Mouse (Mus musculus) heart, adult 2 months (tissue): ENCODE results near the gene AB124611. TPM values are rescaled to one million over a fixed set of nuclear protein-coding genes. Genes with fewer than 3 reads are reported as not detected.

Source experiments
- DNase-seq, 2 experiments: peaks; one replicate each; pipeline ENCODE4 v3.0.0; 2021
- H3K27ac ChIP-seq: fragments of 200-600 bp; 2 replicates; pipeline ENCODE4 v1.8.1; 2022
- H3K27me3 ChIP-seq: fragments of 200-500 bp; 2 replicates; pipeline ENCODE4 v1.6.1; 2012; ENCODE audit warnings: mild to moderate bottlenecking, low read length, inconsistent platforms, mixed read lengths; ENCODE audit not compliant: control insufficient read depth, insufficient read depth
- H3K36me3 ChIP-seq: fragments of 200-500 bp; 2 replicates; pipeline ENCODE4 v1.6.1; 2012; ENCODE audit warnings: low read length, inconsistent platforms; ENCODE audit not compliant: control insufficient read depth, insufficient read depth
- H3K4me1 ChIP-seq: fragments of 200-500 bp; 2 replicates; pipeline ENCODE4 v1.6.1; 2011; ENCODE audit warnings: low read length; ENCODE audit not compliant: control insufficient read depth, insufficient read depth
- H3K4me3 ChIP-seq: fragments of 200-600 bp; 2 replicates; pipeline ENCODE4 v1.8.1; 2022
- H3K79me2 ChIP-seq: fragments of 200-500 bp; replicated peaks from 2 replicates; pipeline ENCODE4 v1.6.1; 2012; ENCODE audit warnings: mild to moderate bottlenecking, inconsistent platforms, low read length, moderate library complexity, mixed read lengths; ENCODE audit not compliant: control insufficient read depth, insufficient read depth
- H3K9ac ChIP-seq: fragments of 200-500 bp; 2 replicates; pipeline ENCODE4 v1.6.1; 2012; ENCODE audit warnings: low read depth, mild to moderate bottlenecking, control low read depth, inconsistent platforms, low read length, mixed read lengths
- CTCF ChIP-seq: fragments of 200-600 bp; IDR thresholded peaks from 2 replicates; pipeline ENCODE4 v1.8.1; 2022; ENCODE audit warnings: antibody characterized with exemption, mild to moderate bottlenecking, moderate library complexity
- EP300 ChIP-seq: fragments of 200-500 bp; IDR thresholded peaks from 2 replicates; pipeline ENCODE4 v1.6.1; 2011; ENCODE audit warnings: low read depth, low read length, control low read depth; ENCODE audit not compliant: insufficient read depth
- POLR2A ChIP-seq: fragments of 200-500 bp; IDR thresholded peaks from 2 replicates; pipeline ENCODE4 v1.6.1; 2011; ENCODE audit warnings: mild to moderate bottlenecking, low read depth, low read length, control low read depth; ENCODE audit not compliant: insufficient read depth
- WGBS: fragments of 180-500 bp; shearing (Covaris S2); methylation state at CpG from one replicate; pipeline ENCODE4 v1.1.7; 2018; 5-methylcytosine and 5-hydroxymethylcytosine counted together
- intact Hi-C: fragments of 180-260 bp; cut with DNase I; formaldehyde crosslinking; loops from one replicate; pipeline ENCODE4 v1.15.1; 2025
- polyA plus RNA-seq: library from polyadenylated mRNA; depleted of rRNA; stranded (reverse); fragments of >200 nt; gene quantifications from 2 replicates; pipeline ENCODE4 v1.2.3, GENCODE M21; 2012
- total RNA-seq, 2 experiments: library from RNA; stranded (reverse); gene quantifications; 2 replicates each; pipeline ENCODE4 v1.2.3; 2021

The AB124611 gene
- total and polyA plus RNA-seq, 3 experiments = 1.4 to 2.4 (median 1.5) TPM

DNA sequence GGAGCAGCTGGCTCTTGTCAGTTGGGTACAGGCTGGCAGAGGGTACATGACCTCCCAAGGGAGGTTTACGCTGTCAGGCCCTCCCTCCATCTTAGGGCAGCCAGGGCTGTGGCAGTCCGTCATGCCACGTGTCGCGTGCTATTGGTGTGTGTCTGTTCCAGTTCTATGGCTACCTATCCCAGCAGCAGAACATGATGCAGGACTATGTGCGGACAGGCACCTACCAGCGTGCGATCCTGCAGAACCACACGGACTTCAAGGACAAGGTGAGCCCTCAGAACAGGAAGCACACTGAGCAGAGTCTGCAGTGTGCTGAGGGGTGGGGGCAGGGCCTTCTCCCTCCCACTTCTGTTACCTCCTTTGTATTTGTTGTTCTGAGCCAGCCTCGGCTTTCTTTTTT lies 49.3 kb downstream of the AB124611 start:
- no peak for DNase-seq
- no peak overlapping the region for H3K4me3 ChIP-seq
- 92% methylated on average over 10 of the region's 10 CpGs for WGBS
- intact Hi-C loops = no loop called here
- H3K27me3 ChIP-seq = no peaks in the 10 kb centered on the region
- no peak for TF ChIP-seq POLR2A
- TF ChIP-seq EP300 = no peak
- TF ChIP-seq CTCF = no peak
- no peak overlapping the region for H3K27ac ChIP-seq
- no peaks in the 10 kb centered on the region for H3K36me3 ChIP-seq
- no peak overlapping the region for H3K9ac ChIP-seq
- no peaks in the 10 kb centered on the region; the same call in 1 of the 2 replicates for H3K4me1 ChIP-seq
- H3K79me2 ChIP-seq = no peaks in the 10 kb centered on the region

GRCm38 (mm10) chr9:21576286-21576685 lies 50.3 kb downstream of the AB124611 start:
- Histone ChIP-seq H3K36me3 (no peaks in the 10 kb centered on the region), H3K9ac (no peak overlapping the region), H3K79me2 (no peaks in the 10 kb centered on the region), H3K4me3 (no peak overlapping the region), H3K27me3 (no peaks in the 10 kb centered on the region), H3K4me1 (no peaks in the 10 kb centered on the region; the same call in 1 of the 2 replicates), H3K27ac (no peak overlapping the region)
- WGBS = 94% methylated on average over 1 of the region's 1 CpGs
- intact Hi-C loops = no loop called here
- DNase-seq = no peak
- TF ChIP-seq CTCF (no peak), POLR2A (no peak), EP300 (no peak)

DNA sequence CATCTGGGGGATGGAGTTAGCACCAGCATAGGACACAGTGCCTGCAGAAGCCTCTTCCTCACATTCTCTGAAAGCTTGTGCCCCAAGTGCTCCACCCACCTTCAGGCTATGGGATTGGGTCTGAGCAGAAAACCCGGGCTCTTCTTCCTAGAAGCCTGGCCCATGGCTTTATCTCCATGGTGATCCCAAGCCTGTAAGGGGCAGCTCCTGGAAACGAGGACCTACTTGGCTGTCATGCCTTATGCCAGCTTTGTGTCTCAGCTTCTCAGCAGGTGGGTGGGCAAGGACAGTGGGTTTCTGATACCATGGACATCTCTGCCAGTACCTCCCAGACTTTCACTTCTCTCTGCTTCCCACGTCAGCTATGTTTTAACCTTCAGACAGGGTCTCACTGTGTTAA lies 52.2 kb downstream of the AB124611 start:
- H3K36me3 ChIP-seq = no peaks in the 10 kb centered on the region
- intact Hi-C loops = no loop called here
- H3K27ac ChIP-seq = no peak overlapping the region
- H3K9ac ChIP-seq = no peak overlapping the region
- 73% methylated on average over 3 of the region's 3 CpGs for WGBS
- H3K79me2 ChIP-seq = no peaks in the 10 kb centered on the region
- DNase-seq = no peak
- TF ChIP-seq POLR2A = no peak
- no peak for TF ChIP-seq CTCF
- no peak overlapping the region for H3K4me3 ChIP-seq
- H3K4me1 ChIP-seq = no peaks in the 10 kb centered on the region; the same call in 1 of the 2 replicates
- H3K27me3 ChIP-seq = no peaks in the 10 kb centered on the region

DNA sequence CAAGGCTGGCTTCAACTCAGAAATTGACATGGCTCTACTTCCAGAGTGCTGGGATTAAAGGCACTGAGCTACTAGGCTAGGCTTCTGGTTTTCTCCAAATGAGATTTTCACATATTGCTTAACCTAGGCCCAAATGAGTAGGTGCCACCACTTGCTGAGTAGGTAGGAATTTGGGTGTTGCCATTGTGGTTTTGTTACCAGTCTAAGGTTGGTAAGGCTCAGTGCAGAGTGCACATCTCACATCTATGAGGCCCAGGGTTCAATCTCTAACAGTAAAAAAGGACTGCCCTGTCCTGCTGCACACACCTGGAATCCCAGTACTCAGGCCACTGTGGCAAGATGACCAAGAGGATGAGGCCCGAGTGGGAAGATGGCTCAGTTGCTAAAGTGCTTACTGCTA lies 59.4 kb downstream of the AB124611 start:
- intact Hi-C loops = no loop called here
- H3K9ac ChIP-seq = no peak overlapping the region
- H3K4me1 ChIP-seq = no peaks in the 10 kb centered on the region
- WGBS = 86% methylated on average over 1 of the region's 1 CpGs
- no peak for DNase-seq
- H3K4me3 ChIP-seq = no peak overlapping the region
- no peaks in the 10 kb centered on the region for H3K79me2 ChIP-seq
- H3K36me3 ChIP-seq = no peaks in the 10 kb centered on the region
- H3K27ac ChIP-seq = no peak overlapping the region
- TF ChIP-seq CTCF (no peak), EP300 (no peak)
- no peaks in the 10 kb centered on the region for H3K27me3 ChIP-seq

DNA sequence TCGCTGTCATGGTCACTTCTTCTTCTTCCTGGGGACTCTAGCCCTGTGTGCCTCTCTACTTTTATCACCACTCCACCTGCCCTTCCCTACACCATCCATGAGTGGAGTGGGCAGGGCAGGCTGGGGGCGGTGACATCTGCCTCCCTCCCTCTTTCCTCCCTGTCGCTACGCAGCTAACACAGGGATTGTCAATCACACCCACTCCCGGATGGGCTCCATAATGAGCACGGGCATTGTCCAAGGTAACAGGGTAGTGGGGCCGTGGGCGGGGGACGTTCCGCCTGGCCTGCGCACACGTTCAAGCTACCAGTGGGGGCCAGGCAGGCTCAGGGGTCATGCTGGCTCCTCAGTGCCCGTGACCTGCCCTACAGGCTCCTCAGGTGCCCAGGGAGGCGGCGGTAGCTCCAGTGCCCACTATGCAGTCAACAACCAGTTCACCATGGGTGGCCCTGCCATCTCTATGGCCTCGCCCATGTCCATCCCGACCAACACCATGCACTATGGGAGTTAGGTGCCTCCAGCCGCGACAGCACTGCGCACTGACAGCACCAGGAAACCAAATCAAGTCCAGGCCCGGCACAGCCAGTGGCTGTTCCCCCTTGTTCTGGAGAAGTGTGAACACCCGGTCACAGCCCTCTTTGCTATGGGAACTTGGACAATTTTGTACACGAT lies 61.8 kb downstream of the AB124611 start:
- Histone ChIP-seq H3K79me2 (no peaks in the 10 kb centered on the region), H3K4me3 (no peak overlapping the region), H3K27me3 (no peaks in the 10 kb centered on the region), H3K36me3 (no peaks in the 10 kb centered on the region), H3K9ac (no peak overlapping the region), H3K4me1 (peaks cover 3% of the 10 kb centered on the region; the same call in 1 of the 2 replicates), H3K27ac (no peak overlapping the region)
- intact Hi-C loops = no loop called here
- WGBS = 82% methylated on average over 23 of the region's 23 CpGs
- TF ChIP-seq CTCF = no peak
- no peak for TF ChIP-seq EP300
- no peak for TF ChIP-seq POLR2A
- DNase-seq = no peak

DNA sequence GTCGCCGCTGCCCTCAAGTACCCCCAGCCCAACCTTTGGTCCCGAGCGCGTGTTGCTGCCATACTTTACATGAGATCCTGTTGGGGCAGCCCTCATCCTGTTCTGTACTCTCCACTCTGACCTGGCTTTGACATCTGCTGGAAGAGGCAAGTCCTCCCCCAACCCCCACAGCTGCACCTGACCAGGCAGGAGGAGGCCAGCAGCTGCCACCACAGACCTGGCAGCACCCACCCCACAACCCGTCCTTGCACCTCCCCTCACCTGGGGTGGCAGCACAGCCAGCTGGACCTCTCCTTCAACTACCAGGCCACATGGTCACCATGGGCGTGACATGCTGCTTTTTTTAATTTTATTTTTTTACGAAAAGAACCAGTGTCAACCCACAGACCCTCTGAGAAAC lies 62.4 kb downstream of the AB124611 start:
- Histone ChIP-seq H3K27ac (no peak overlapping the region), H3K9ac (no peak overlapping the region), H3K27me3 (no peaks in the 10 kb centered on the region), H3K36me3 (no peaks in the 10 kb centered on the region), H3K4me3 (no peak overlapping the region), H3K79me2 (no peaks in the 10 kb centered on the region; the same call in 1 of the 2 replicates), H3K4me1 (peaks cover 3% of the 10 kb centered on the region; the same call in 1 of the 2 replicates)
- no peak for DNase-seq
- intact Hi-C loops = no loop called here
- 89% methylated on average over 8 of the region's 8 CpGs for WGBS
- TF ChIP-seq EP300 (no peak), CTCF (no peak), POLR2A (no peak)
